In genomic region chr15:97787799-97788667, GRCm38 (mm10) we compare ENCODE assay signal across 11 mouse cellular contexts. TPM values are rescaled to one million over a fixed set of nuclear protein-coding genes. Genes with fewer than 3 reads are reported as not detected.
DNase-seq lines count a peak whose midpoint lies in the region; ATAC-seq and TF ChIP-seq lines count a peak whose summit lies in the region.
"Had no signal": no experiment of that assay in that cellular context is flagged by ENCODE, and none has a peak within 500 bp of the region (broad histone marks: within the 10 kb centered on the region; RNA-seq: fewer than 3 reads in every experiment).

No protein-coding gene starts in this region.

- 68% methylated on average over 19 of the region's 19 CpGs for WGBS in heart, embryonic 16.5 days
- 73% methylated on average over 19 of the region's 19 CpGs for WGBS in hindbrain, embryonic 14.5 days
- WGBS in kidney, embryonic 14.5 days: 68% methylated on average over 19 of the region's 19 CpGs

- TF ChIP-seq CTCF in ES-Bruce4 (IDR thresholded peaks at IDR 0.05; ENCODE audit: low read depth, low read length): no peak

- peaks cover 20% of the 10 kb centered on the region for H3K4me1 ChIP-seq in heart, embryonic 16.5 days (ENCODE audit: control insufficient read depth, insufficient read depth, low read length)
- peaks cover 4% of the 10 kb centered on the region for H3K4me1 ChIP-seq in ES-Bruce4 (ENCODE audit: control insufficient read depth, insufficient read depth, low read length)
- H3K4me1 ChIP-seq in hindbrain, embryonic 14.5 days (replicated peaks; ENCODE audit: control insufficient read depth, insufficient read depth, low read length): 0 out of 2 replicates have a peak, but pooled peaks cover 20% of the 10 kb centered on the region
- peaks cover 6% of the 10 kb centered on the region; the same call in 1 of the 2 replicates for H3K4me1 ChIP-seq in kidney, embryonic 14.5 days (ENCODE audit: control insufficient read depth, insufficient read depth, low read length)

- H3K4me3 ChIP-seq in heart, embryonic 16.5 days (ENCODE audit: low read length): no peak overlapping the region
- H3K4me3 ChIP-seq in ES-Bruce4 (ENCODE audit: low read depth, low read length): peak overlapping the region; percentile 19; the same call in 1 of the 2 replicates
- H3K4me3 ChIP-seq in hindbrain, embryonic 14.5 days (replicated peaks; ENCODE audit: low read length): no peak overlapping the region
- H3K4me3 ChIP-seq in kidney, embryonic 14.5 days (ENCODE audit: low read length): no peak overlapping the region
- H3K4me3 ChIP-seq: embryonic facial prominence, embryonic 10.5 days; limb, embryonic 13.5 days had no signal

- 0 out of 2 replicates have a peak overlapping the region, but pooled peaks have one; percentile 5 for H3K4me2 ChIP-seq in heart, embryonic 16.5 days (ENCODE audit: low read depth, low read length)
- H3K4me2 ChIP-seq in hindbrain, embryonic 14.5 days (replicated peaks): no peak overlapping the region
- no peak overlapping the region for H3K4me2 ChIP-seq in kidney, embryonic 14.5 days (replicated peaks; ENCODE audit: low read depth, low read length)
- H3K4me2 ChIP-seq: limb, embryonic 13.5 days had no signal

- peak; percentile 11 for TF ChIP-seq POLR2A in ES-Bruce4 (IDR thresholded peaks at IDR 0.05; ENCODE audit: insufficient read depth, low read length)

- H3K36me3 ChIP-seq in heart, embryonic 16.5 days (ENCODE audit: control insufficient read depth, insufficient read depth): peaks cover 7% of the 10 kb centered on the region; the same call in 1 of the 2 replicates
- no peaks in the 10 kb centered on the region for H3K36me3 ChIP-seq in ES-Bruce4 (ENCODE audit: control insufficient read depth, insufficient read depth, low read length, poor library complexity, severe bottlenecking)
- H3K36me3 ChIP-seq in hindbrain, embryonic 14.5 days (replicated peaks; ENCODE audit: control insufficient read depth, insufficient read depth): peaks cover 21% of the 10 kb centered on the region
- H3K36me3 ChIP-seq in kidney, embryonic 14.5 days (ENCODE audit: control insufficient read depth, insufficient read depth, low read length): peaks cover 19% of the 10 kb centered on the region; the same call in 1 of the 2 replicates

- no peak overlapping the region for H3K9ac ChIP-seq in heart, embryonic 16.5 days (ENCODE audit: low read length)
- H3K9ac ChIP-seq in ES-Bruce4 (ENCODE audit: low read depth, poor library complexity, severe bottlenecking): no peak overlapping the region
- H3K9ac ChIP-seq in hindbrain, embryonic 14.5 days: no peak overlapping the region
- no peak overlapping the region for H3K9ac ChIP-seq in kidney, embryonic 14.5 days (ENCODE audit: low read depth, low read length)
- H3K9ac ChIP-seq: limb, embryonic 13.5 days had no signal

- intact Hi-C loops in heart, postnatal 36 days (cut with DNase I): no loop called here

- no peaks in the 10 kb centered on the region for H3K27me3 ChIP-seq in heart, embryonic 16.5 days (ENCODE audit: control insufficient read depth, insufficient read depth, low read length)
- H3K27me3 ChIP-seq in ES-Bruce4 (ENCODE audit: control insufficient read depth, insufficient read depth, low read length, poor library complexity, severe bottlenecking): no peaks in the 10 kb centered on the region
- no peaks in the 10 kb centered on the region for H3K27me3 ChIP-seq in hindbrain, embryonic 14.5 days (ENCODE audit: control insufficient read depth, insufficient read depth, low read length)
- no peaks in the 10 kb centered on the region; the same call in 1 of the 2 replicates for H3K27me3 ChIP-seq in kidney, embryonic 14.5 days (ENCODE audit: control insufficient read depth, insufficient read depth, low read length)
- H3K27me3 ChIP-seq: limb, embryonic 13.5 days had no signal

- no peak for ATAC-seq in heart, embryonic 16.5 days (replicated peaks; ENCODE audit: extremely low read depth, insufficient read depth, low FRiP score)
- no peak for ATAC-seq in hindbrain, embryonic 14.5 days (ENCODE audit: low FRiP score)
- ATAC-seq in kidney, embryonic 14.5 days (ENCODE audit: low FRiP score, low TSS enrichment): no peak
- no peak for ATAC-seq in activated CD4-positive, CD25-positive, alpha-beta regulatory T cell, adult 4 months

- TF ChIP-seq EP300 in ES-Bruce4 (IDR thresholded peaks at IDR 0.05; ENCODE audit: insufficient read depth, low read depth, low read length): no peak

- no peaks in the 10 kb centered on the region for H3K9me3 ChIP-seq in heart, embryonic 16.5 days (replicated peaks; ENCODE audit: control insufficient read depth, low read length)
- no peaks in the 10 kb centered on the region for H3K9me3 ChIP-seq in ES-Bruce4 (replicated peaks; ENCODE audit: control insufficient read depth, insufficient read depth, low read length, poor library complexity, severe bottlenecking)
- no peaks in the 10 kb centered on the region for H3K9me3 ChIP-seq in hindbrain, embryonic 14.5 days (ENCODE audit: control insufficient read depth, low read length)
- no peaks in the 10 kb centered on the region for H3K9me3 ChIP-seq in kidney, embryonic 14.5 days (ENCODE audit: control insufficient read depth, low read length)
- H3K9me3 ChIP-seq: embryonic facial prominence, embryonic 10.5 days; limb, embryonic 13.5 days had no signal

- H3K27ac ChIP-seq in heart, embryonic 16.5 days (ENCODE audit: low read length): no peak overlapping the region
- no peak overlapping the region for H3K27ac ChIP-seq in ES-Bruce4 (ENCODE audit: insufficient read depth, low read length)
- H3K27ac ChIP-seq in hindbrain, embryonic 14.5 days: peak overlapping the region; percentile 63; the same call in 1 of the 2 replicates
- H3K27ac ChIP-seq in kidney, embryonic 14.5 days (ENCODE audit: low read depth, low read length): no peak overlapping the region
- H3K27ac ChIP-seq: embryonic facial prominence, embryonic 10.5 days had no signal

- DNase-seq in heart, postnatal 36 days: no peak
- DNase-seq in 416B (ENCODE audit: low read depth): peak; percentile 87
- no peak for DNase-seq in hindbrain, embryonic 14.5 days (ENCODE audit: low spot score)
- no peak for DNase-seq in thymus, postnatal 4 days

RNA-seq across cellular contexts. Expression of gene Slc48a1, which starts 9.7 kb away (rescaled TPM):
- 71.0 and 76.0 TPM in 2 replicates for polyA plus RNA-seq in heart, embryonic 16.5 days (2015; fragmentation: Nextera tagmentation; extraction: Ambion mirVana)
- 10 to 100 TPM; 73.3 to 84.1 TPM for total RNA-seq in heart, postnatal 36 days (2021)
- 16.0 and 17.2 TPM in 2 replicates for polyA plus RNA-seq in ES-Bruce4 (2011; ENCODE audit: insufficient read depth, insufficient read length, low read depth, missing spikeins)
- 92.6 and 101 TPM in 2 replicates for polyA plus RNA-seq in hindbrain, embryonic 14.5 days (2014; fragmentation: Nextera tagmentation; extraction: Ambion mirVana)
- 34.4 and 36.1 TPM in 2 replicates for polyA plus RNA-seq in kidney, embryonic 14.5 days (2014; fragmentation: Nextera tagmentation; extraction: Ambion mirVana)
- polyA plus RNA-seq in activated CD4-positive, CD25-positive, alpha-beta regulatory T cell, adult 4 months (2017; shearing (Covaris generic)): 10 to 100 TPM; 23.6 to 29.0 TPM

RNA-seq across cellular contexts. Expression of gene Rapgef3, which starts 20.3 kb away (rescaled TPM):
- polyA plus RNA-seq in heart, embryonic 16.5 days (2015; fragmentation: Nextera tagmentation; extraction: Ambion mirVana): 26.3 and 28.7 TPM in 2 replicates
- total RNA-seq in heart, postnatal 36 days (2021): 10 to 100 TPM; 25.4 to 27.4 TPM
- polyA plus RNA-seq in ES-Bruce4 (2011; ENCODE audit: insufficient read depth, insufficient read length, low read depth, missing spikeins): 3.1 and 3.5 TPM in 2 replicates
- 7.3 and 9.6 TPM in 2 replicates for polyA plus RNA-seq in hindbrain, embryonic 14.5 days (2014; fragmentation: Nextera tagmentation; extraction: Ambion mirVana)
- polyA plus RNA-seq in kidney, embryonic 14.5 days (2014; fragmentation: Nextera tagmentation; extraction: Ambion mirVana): 11.9 and 15.7 TPM in 2 replicates
- polyA plus RNA-seq in activated CD4-positive, CD25-positive, alpha-beta regulatory T cell, adult 4 months (2017; shearing (Covaris generic)): not detected

RNA-seq across cellular contexts. Expression of gene Hdac7, which starts 56.3 kb away (rescaled TPM):
- 30.9 and 31.7 TPM in 2 replicates for polyA plus RNA-seq in heart, embryonic 16.5 days (2015; fragmentation: Nextera tagmentation; extraction: Ambion mirVana)
- 10 to 100 TPM; 26.9 to 37.1 TPM for total RNA-seq in heart, postnatal 36 days (2021)
- 14.4 and 16.9 TPM in 2 replicates for polyA plus RNA-seq in ES-Bruce4 (2011; ENCODE audit: insufficient read depth, insufficient read length, low read depth, missing spikeins)
- 23.7 and 28.0 TPM in 2 replicates for polyA plus RNA-seq in hindbrain, embryonic 14.5 days (2014; fragmentation: Nextera tagmentation; extraction: Ambion mirVana)
- 32.2 and 34.1 TPM in 2 replicates for polyA plus RNA-seq in kidney, embryonic 14.5 days (2014; fragmentation: Nextera tagmentation; extraction: Ambion mirVana)
- 10 to 100 TPM; 58.8 to 69.5 TPM for polyA plus RNA-seq in activated CD4-positive, CD25-positive, alpha-beta regulatory T cell, adult 4 months (2017; shearing (Covaris generic))

RNA-seq across cellular contexts. Expression of gene Endou, which starts 56.9 kb away (rescaled TPM):
- polyA plus RNA-seq in heart, embryonic 16.5 days (2015; fragmentation: Nextera tagmentation; extraction: Ambion mirVana): 2.8 and 9.6 TPM in 2 replicates
- total RNA-seq in heart, postnatal 36 days (2021): 1 to 10 TPM; 1.3 to 2.2 TPM
- 0.82 and 1.2 TPM in 2 replicates for polyA plus RNA-seq in ES-Bruce4 (2011; ENCODE audit: insufficient read depth, insufficient read length, low read depth, missing spikeins)
- polyA plus RNA-seq in hindbrain, embryonic 14.5 days (2014; fragmentation: Nextera tagmentation; extraction: Ambion mirVana): 0.20 and 0.31 TPM in 2 replicates
- polyA plus RNA-seq in kidney, embryonic 14.5 days (2014; fragmentation: Nextera tagmentation; extraction: Ambion mirVana): 0.20 and 0.34 TPM in 2 replicates
- polyA plus RNA-seq in activated CD4-positive, CD25-positive, alpha-beta regulatory T cell, adult 4 months (2017; shearing (Covaris generic)): under 1 TPM in 1 of 2 experiments, not detected in 1; 0.33 TPM
- polyA plus RNA-seq: neural tube, embryonic 14.5 days had no signal
